Mouse (Mus musculus): ENCODE measurements at regions not wholly inside any gene's neighbourhood (a gene's known extent, or its start where the extent isn't known, plus 50 kb on each side); places are given as distances from the start of the nearest gene placed in this dataset.

DNA sequence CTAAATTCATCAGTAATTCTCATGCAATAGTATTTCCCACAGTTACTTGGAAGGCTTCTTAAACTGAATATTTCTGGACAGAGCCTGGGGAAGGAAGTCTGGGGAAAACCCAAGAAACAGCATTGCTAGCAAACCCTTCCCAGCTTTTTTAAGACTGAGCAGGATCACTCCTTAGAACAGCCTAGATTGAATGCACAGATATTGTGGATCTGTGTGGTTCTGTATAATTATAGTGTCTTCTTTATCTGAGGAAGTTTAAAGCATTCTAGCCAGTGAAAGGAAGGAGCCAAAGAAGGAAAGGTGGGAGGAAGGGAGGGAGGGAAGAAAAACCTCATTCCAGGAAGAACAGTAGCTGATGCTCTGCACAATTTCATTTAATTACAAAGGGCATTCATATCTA, 669.0 kb upstream of the B3galt2 start:
- TF ChIP-seq CTCF (IDR thresholded peaks at IDR 0.05 in 2 of 3, conservative IDR thresholded peaks at IDR 0.05 in 1 of 3; ENCODE audit: control insufficient read depth in 1 of 3, insufficient read depth in 1 of 3, low read depth in 2 of 3, low read length in 3 of 3, poor library complexity in 1 of 3, severe bottlenecking in 1 of 3) (no peak), ZKSCAN1 (IDR thresholded peaks at IDR 0.05; ENCODE audit: low read depth, low read length) (no peak), GABPA (IDR thresholded peaks at IDR 0.05; ENCODE audit: low read depth, low read length) (no peak), ZC3H11A (IDR thresholded peaks at IDR 0.05; ENCODE audit: low read depth, low read length) (no peak)

Measured in MEL (cell line).